Mouse (Mus musculus) midbrain, embryonic 16.5 days (tissue): ENCODE results near the gene Acot3. TPM values are rescaled to one million over a fixed set of nuclear protein-coding genes. Genes with fewer than 3 reads are reported as not detected.
"Not testable (repeated sequence)": the region's sequence is repeated elsewhere in the genome, so short reads cannot be mapped to it uniquely, and the experiment has no call there.

Source experiments
- ATAC-seq: fragments of 200-750 bp; cut with Nextera tagmentation; 2 replicates; pipeline ENCODE4 v1.8.0; 2017; ENCODE audit warnings: moderate TSS enrichment
- H3K27ac ChIP-seq: fragments of 300-500 bp; sonication (generic); 2 replicates; pipeline ENCODE4 v1.5.1; 2014; ENCODE audit warnings: mild to moderate bottlenecking, low read length, mixed read lengths
- H3K27me3 ChIP-seq: fragments of 300-500 bp; sonication (generic); 2 replicates; pipeline ENCODE4 v1.6.1; 2014; ENCODE audit warnings: low read depth, low read length, mixed read lengths; ENCODE audit not compliant: control insufficient read depth, insufficient read depth
- H3K36me3 ChIP-seq: fragments of 300-500 bp; sonication (generic); 2 replicates; pipeline ENCODE4 v1.6.1; 2014; ENCODE audit warnings: mild to moderate bottlenecking, low read length, moderate library complexity, mixed read lengths; ENCODE audit not compliant: control insufficient read depth, insufficient read depth
- H3K4me1 ChIP-seq: fragments of 300-500 bp; sonication (generic); 2 replicates; pipeline ENCODE4 v1.6.1; 2014; ENCODE audit warnings: mild to moderate bottlenecking, low read length, mixed read lengths; ENCODE audit not compliant: control insufficient read depth, insufficient read depth
- H3K4me2 ChIP-seq: fragments of 300-500 bp; sonication (generic); 2 replicates; pipeline ENCODE4 v1.6.1; 2014; ENCODE audit warnings: mild to moderate bottlenecking, low read length, mixed read lengths
- H3K4me3 ChIP-seq: fragments of 300-500 bp; sonication (generic); 2 replicates; pipeline ENCODE4 v1.5.1; 2014; ENCODE audit warnings: low read depth, mild to moderate bottlenecking, low read length, moderate library complexity, mixed read lengths
- H3K9ac ChIP-seq: fragments of 300-500 bp; sonication (generic); 2 replicates; pipeline ENCODE4 v1.6.1; 2014; ENCODE audit warnings: low read depth, low read length, mixed read lengths
- H3K9me3 ChIP-seq: fragments of 300-500 bp; sonication (generic); replicated peaks from 2 replicates; pipeline ENCODE4 v1.6.1; 2014; ENCODE audit warnings: mild to moderate bottlenecking, low read length, mixed read lengths; ENCODE audit not compliant: control insufficient read depth, poor library complexity, severe bottlenecking
- WGBS: fragments of 180-500 bp; shearing (Covaris S2); extraction: QIAGEN DNeasy Blood & Tissue Kit; methylation state at CpG from one replicate; pipeline ENCODE4 v1.1.7; 2014; 5-methylcytosine and 5-hydroxymethylcytosine counted together
- polyA plus RNA-seq: library from polyadenylated mRNA; unstranded; fragments of >200 nt; fragmentation: Nextera tagmentation; extraction: Ambion mirVana; gene quantifications from 2 replicates; pipeline ENCODE4 v1.2.1, GENCODE M21; 2015

The Acot3 gene
- polyA plus RNA-seq, 1 experiment from 2014 or later = 1.4 TPM

DNA sequence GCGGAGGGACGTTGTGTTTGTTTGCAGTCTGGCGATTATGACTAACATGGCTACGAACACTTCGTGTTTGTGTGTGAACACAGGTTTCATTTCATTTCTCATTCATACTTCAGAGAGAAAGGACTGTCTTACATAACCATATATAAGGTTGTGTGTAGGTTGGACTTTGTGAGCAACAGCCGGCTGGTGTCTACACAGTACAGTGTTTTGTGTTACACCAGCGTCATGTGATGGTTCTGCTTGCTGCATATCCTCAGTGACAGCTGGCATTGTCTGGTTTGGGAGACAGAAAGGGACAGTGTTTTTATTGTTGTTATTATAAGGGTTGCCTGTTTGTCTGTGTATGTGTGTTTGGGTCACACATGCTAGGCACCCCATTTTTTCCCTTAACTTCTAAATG lies 38.2 kb upstream of the Acot3 start:
- no peak overlapping the region for H3K27ac ChIP-seq
- no peak overlapping the region for H3K4me2 ChIP-seq
- WGBS = 93% methylated on average over 7 of the region's 7 CpGs

GRCm38 (mm10) chr12:84020528-84020927 lies 31.4 kb upstream of the Acot3 start:
- H3K4me3 ChIP-seq, ATAC-seq, H3K4me1 ChIP-seq, H3K4me2 ChIP-seq, H3K9me3 ChIP-seq, H3K27me3 ChIP-seq, H3K36me3 ChIP-seq, H3K9ac ChIP-seq, H3K27ac ChIP-seq: not testable (repeated sequence)
- 52% methylated on average over 7 of the region's 7 CpGs for WGBS

More for the DNA sequence above, 38.2 kb upstream of the Acot3 start:
- no peaks in the 10 kb centered on the region for H3K36me3 ChIP-seq
- no peak overlapping the region for H3K4me3 ChIP-seq
- no peak overlapping the region for H3K9ac ChIP-seq
- H3K9me3 ChIP-seq = no peaks in the 10 kb centered on the region
- H3K27me3 ChIP-seq = no peaks in the 10 kb centered on the region
- peaks cover 22% of the 10 kb centered on the region for H3K4me1 ChIP-seq
- ATAC-seq = no peak

- not testable (repeated sequence) for H3K27me3 ChIP-seq, H3K4me3 ChIP-seq, H3K4me2 ChIP-seq, ATAC-seq, H3K9me3 ChIP-seq, H3K4me1 ChIP-seq, H3K9ac ChIP-seq, H3K36me3 ChIP-seq, H3K27ac ChIP-seq
- WGBS = 96% methylated on average over 4 of the region's 4 CpGs
Measured at GRCm38 (mm10) chr12:84022266-84022665, 29.7 kb upstream of the Acot3 start.

- H3K36me3 ChIP-seq = no peaks in the 10 kb centered on the region
- no peak overlapping the region for H3K4me2 ChIP-seq
- 86% methylated on average over 9 of the region's 9 CpGs for WGBS
Measured at GRCm38 (mm10) chr12:84023052-84023745, 28.7 kb upstream of the Acot3 start.

DNA sequence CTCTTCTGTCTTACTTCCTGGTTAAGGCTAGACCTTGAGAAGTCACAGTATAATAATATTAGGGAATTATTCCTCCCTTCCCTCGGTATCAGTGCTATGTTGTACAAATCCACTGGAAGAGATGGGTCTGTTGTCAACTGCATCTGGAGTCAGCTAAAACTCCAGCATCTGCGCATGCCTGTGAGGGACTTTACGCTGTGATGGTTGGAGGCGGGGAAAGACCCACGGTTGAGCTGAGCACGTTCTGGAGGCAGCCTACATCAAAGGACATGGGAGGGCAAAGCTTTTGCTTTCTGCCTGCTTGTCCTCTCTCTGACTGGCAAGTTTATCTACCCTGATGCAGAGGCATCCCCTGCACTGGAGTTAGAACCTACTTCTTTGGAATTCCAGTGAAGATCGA lies 26.1 kb upstream of the Acot3 start:
- WGBS = 81% methylated on average over 7 of the region's 7 CpGs
- no peaks in the 10 kb centered on the region for H3K36me3 ChIP-seq
- no peak overlapping the region for H3K4me2 ChIP-seq
- H3K9me3 ChIP-seq = no peaks in the 10 kb centered on the region
- H3K9ac ChIP-seq = no peak overlapping the region
- H3K4me3 ChIP-seq = no peak overlapping the region
- no peaks in the 10 kb centered on the region for H3K27me3 ChIP-seq
- H3K27ac ChIP-seq = no peak overlapping the region
- ATAC-seq = no peak
- H3K4me1 ChIP-seq = no peaks in the 10 kb centered on the region

More at GRCm38 (mm10) chr12:84023052-84023745, 28.7 kb upstream of the Acot3 start:
- ATAC-seq = no peak
- no peaks in the 10 kb centered on the region for H3K27me3 ChIP-seq
- no peak overlapping the region for H3K9ac ChIP-seq
- no peaks in the 10 kb centered on the region for H3K9me3 ChIP-seq
- H3K4me1 ChIP-seq = no peaks in the 10 kb centered on the region
- H3K4me3 ChIP-seq = no peak overlapping the region
- no peak overlapping the region for H3K27ac ChIP-seq

GRCm38 (mm10) chr12:84028328-84028727 lies 23.6 kb upstream of the Acot3 start:
- H3K9me3 ChIP-seq, H3K4me2 ChIP-seq, H3K4me1 ChIP-seq, ATAC-seq, H3K27ac ChIP-seq, H3K36me3 ChIP-seq, H3K4me3 ChIP-seq, H3K9ac ChIP-seq, H3K27me3 ChIP-seq: not testable (repeated sequence)
- WGBS = 28% methylated on average over 3 of the region's 3 CpGs

GRCm38 (mm10) chr12:84029043-84029442 lies 22.9 kb upstream of the Acot3 start:
- H3K4me2 ChIP-seq, H3K36me3 ChIP-seq, H3K9me3 ChIP-seq, H3K27ac ChIP-seq, H3K9ac ChIP-seq, H3K4me1 ChIP-seq, H3K4me3 ChIP-seq, ATAC-seq, H3K27me3 ChIP-seq: not testable (repeated sequence)
- WGBS = 77% methylated on average over 1 of the region's 1 CpGs

DNA sequence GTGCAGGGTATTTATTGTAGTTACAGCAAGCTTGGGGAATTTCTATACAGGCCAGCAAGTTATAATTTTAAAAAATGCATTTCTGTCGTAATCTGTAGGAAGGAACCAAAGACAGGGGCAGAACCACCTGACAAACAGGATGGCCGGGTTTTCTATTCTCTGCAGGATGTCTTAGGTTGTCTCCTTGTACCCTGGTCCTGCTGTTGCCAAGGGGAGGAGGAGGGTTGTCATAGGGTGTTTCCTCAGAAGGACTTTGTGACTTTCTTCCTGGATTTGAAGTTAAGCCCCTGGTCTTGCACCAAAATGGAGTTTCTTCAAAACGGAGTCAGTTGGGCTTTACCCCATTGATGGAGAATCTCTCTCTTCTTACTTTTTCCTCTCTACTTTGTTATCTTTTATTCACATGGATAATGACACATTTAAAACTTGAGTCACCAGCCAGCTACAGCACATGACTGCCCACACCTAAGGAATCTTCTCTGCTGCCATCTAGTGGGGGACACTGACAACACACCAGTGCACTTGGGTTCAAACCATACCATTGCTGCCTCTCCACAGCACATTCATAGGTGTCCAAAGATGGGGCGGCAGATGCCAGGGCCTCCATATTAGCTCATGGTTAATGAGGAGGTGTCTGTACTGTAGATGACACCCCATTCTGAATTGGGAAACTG lies 21.1 kb upstream of the Acot3 start:
- ATAC-seq = peak; percentile 70; the same call in 1 of the 2 replicates
- H3K27me3 ChIP-seq = no peaks in the 10 kb centered on the region

GRCm38 (mm10) chr12:84032854-84033253 lies 19.1 kb upstream of the Acot3 start:
- H3K27ac ChIP-seq = no peak overlapping the region
- no peak overlapping the region for H3K4me2 ChIP-seq
- H3K36me3 ChIP-seq = no peaks in the 10 kb centered on the region
- H3K4me1 ChIP-seq = no peaks in the 10 kb centered on the region
- no peak for ATAC-seq
- H3K4me3 ChIP-seq = no peak overlapping the region
- no peaks in the 10 kb centered on the region for H3K27me3 ChIP-seq
- WGBS = 91% methylated on average over 4 of the region's 4 CpGs
- H3K9ac ChIP-seq = no peak overlapping the region
- H3K9me3 ChIP-seq = no peaks in the 10 kb centered on the region

More for the DNA sequence above, 21.1 kb upstream of the Acot3 start:
- Histone ChIP-seq H3K4me3 (no peak overlapping the region), H3K9ac (no peak overlapping the region), H3K4me2 (no peak overlapping the region), H3K4me1 (no peaks in the 10 kb centered on the region), H3K27ac (no peak overlapping the region), H3K36me3 (no peaks in the 10 kb centered on the region), H3K9me3 (no peaks in the 10 kb centered on the region)
- WGBS = 70% methylated on average over 4 of the region's 4 CpGs
